Mouse (Mus musculus): Measurements from ENCODE around the gene Olfr800. TPM values are rescaled to one million over a fixed set of nuclear protein-coding genes. Genes with fewer than 3 reads are reported as not detected.

Gene Olfr800
- polyA plus RNA-seq (2012; ENCODE audit: low replicate concordance) = not detected in 2 replicates

GRCm38 (mm10) chr10:129657394-129657793 is at the start of gene Olfr800:
TSS of gene Olfr800 (plus strand) at chr10:129657694.

GRCm38 (mm10) chr10:129612470-129612869 is 45.0 kb upstream of the Olfr800 start, which contains the start of gene Olfr796:
TSS of gene Olfr796 (minus strand) at chr10:129612570.

DNA sequence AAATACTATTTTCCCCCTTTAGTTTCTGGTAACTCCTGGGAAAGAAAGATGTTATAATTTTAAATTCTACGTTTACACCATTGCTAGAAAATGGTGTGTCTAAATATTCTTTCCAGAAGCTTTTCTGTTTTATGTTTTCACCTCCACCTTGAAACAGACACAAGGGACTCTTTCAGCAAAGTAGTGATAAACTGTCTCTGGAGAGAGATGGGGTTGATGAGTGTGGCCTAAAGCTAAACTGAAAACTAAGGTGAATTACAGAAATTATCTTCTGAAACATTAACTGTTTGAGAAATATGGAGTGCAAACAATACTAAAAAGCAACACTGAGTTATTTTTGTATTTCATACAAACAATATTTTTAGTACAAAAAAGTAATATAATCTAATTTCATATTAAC is 29.7 kb upstream of the Olfr800 start, which contains the start of gene Olfr798:
Gene Olfr798, minus strand, starts transcription at position 101 of the 400 bp plus-strand sequence.

GRCm38 (mm10) chr10:129637184-129637583 is 20.3 kb upstream of the Olfr800 start, which contains the start of gene Olfr799:
TSS of gene Olfr799 (plus strand) at chr10:129637484.

DNA sequence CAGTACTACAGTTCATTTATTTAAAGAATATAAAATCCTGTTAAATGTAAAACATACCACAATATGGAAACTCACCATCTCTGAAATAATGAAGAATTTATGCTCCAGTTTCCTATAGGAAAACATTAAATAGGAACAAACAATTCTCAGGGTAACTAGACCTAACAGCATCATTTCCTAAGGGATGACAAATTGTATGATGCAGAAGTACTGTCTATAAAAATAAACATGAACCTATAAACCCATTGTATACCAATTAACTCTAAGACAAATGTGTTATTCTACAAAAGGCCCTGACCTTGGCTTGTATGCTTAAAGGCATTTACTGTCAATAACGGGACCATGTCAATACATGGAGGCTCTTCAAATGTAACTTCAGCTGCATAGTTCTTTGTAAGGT is 16.3 kb downstream of the Olfr800 start, which contains the start of gene Olfr801:
Gene Olfr801, minus strand, starts transcription at position 101 of the 400 bp plus-strand sequence.

DNA sequence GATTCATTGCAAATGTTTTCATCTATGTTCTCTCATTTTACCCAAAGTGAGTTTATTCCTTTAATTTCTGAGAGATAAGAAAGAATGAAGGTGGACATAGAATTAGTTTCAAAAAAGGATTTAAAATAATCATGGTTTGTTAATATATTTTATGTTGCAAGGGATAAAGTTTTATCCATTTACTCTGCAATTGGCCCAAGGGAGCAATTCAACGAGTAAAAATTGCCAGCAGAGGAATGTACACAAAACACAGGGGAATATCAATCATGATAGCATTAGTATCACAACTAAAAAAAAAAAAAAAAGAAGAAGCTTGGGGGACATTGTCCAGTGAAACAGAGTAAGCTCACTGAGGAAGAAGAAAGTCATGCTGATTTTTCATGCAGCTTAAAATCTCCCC is 30.6 kb downstream of the Olfr800 start, which contains the start of gene Olfr802:
Gene Olfr802, minus strand, starts transcription at position 101 of the 400 bp plus-strand sequence.

GRCm38 (mm10) chr10:129694186-129694585 is 36.7 kb downstream of the Olfr800 start, which contains the start of gene Olfr803:
TSS of gene Olfr803 (minus strand) at chr10:129694286.

DNA sequence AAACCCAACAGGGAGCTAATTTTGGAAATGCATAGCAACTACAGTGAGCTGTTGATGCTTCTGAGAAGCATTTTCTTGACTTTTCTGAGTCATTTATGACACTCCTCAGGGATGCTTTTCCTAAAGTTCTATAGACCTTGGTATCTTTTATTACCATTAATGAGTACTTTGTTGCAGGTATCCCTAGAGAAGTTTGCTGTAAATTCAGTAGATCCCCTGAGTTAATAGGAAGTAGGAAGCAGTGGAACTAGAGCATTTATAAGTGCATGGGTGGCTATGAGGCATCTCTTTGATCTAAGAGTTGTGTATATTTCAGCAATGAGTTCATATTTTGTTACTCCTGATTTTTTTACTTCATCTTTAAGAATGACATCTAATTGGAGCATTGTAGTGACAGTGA is 45.4 kb downstream of the Olfr800 start, which contains the start of gene Olfr804:
Gene Olfr804, plus strand, starts transcription at position 301 of the 400 bp plus-strand sequence.

Other genes with a start within 250 kb of the Olfr800 start
- not detected in 2 replicates for gene Olfr786, start 230.4 kb upstream of the Olfr800 start, polyA plus RNA-seq (2012; ENCODE audit: low replicate concordance)
- gene Olfr787, start 195.8 kb upstream of the Olfr800 start, polyA plus RNA-seq (2012; ENCODE audit: low replicate concordance) = not detected in 2 replicates
- not detected in 2 replicates for gene Olfr788, start 186.7 kb upstream of the Olfr800 start, polyA plus RNA-seq (2012; ENCODE audit: low replicate concordance)
- not detected in 2 replicates for gene Olfr789, start 172.9 kb upstream of the Olfr800 start, polyA plus RNA-seq (2012; ENCODE audit: low replicate concordance)
- not detected in 2 replicates for gene Olfr790, start 159.2 kb upstream of the Olfr800 start, polyA plus RNA-seq (2012; ENCODE audit: low replicate concordance)
- not detected in 2 replicates for gene Olfr791, start 135.9 kb upstream of the Olfr800 start, polyA plus RNA-seq (2012; ENCODE audit: low replicate concordance)
- not detected in 2 replicates for gene Olfr792, start 118.5 kb upstream of the Olfr800 start, polyA plus RNA-seq (2012; ENCODE audit: low replicate concordance)
- not detected in 2 replicates for gene Olfr794, start 90.0 kb upstream of the Olfr800 start, polyA plus RNA-seq (2012; ENCODE audit: low replicate concordance)
- gene Olfr796, start 45.1 kb upstream of the Olfr800 start, polyA plus RNA-seq (2012; ENCODE audit: low replicate concordance) = not detected in 2 replicates
- gene Olfr798, start 29.8 kb upstream of the Olfr800 start, polyA plus RNA-seq (2012; ENCODE audit: low replicate concordance) = not detected in 2 replicates
- not detected in 2 replicates for gene Olfr799, start 20.2 kb upstream of the Olfr800 start, polyA plus RNA-seq (2012; ENCODE audit: low replicate concordance)
- not detected in 2 replicates for gene Olfr801, start 16.2 kb downstream of the Olfr800 start, polyA plus RNA-seq (2012; ENCODE audit: low replicate concordance)
- gene Olfr802, start 30.5 kb downstream of the Olfr800 start, polyA plus RNA-seq (2012; ENCODE audit: low replicate concordance) = 0.15 TPM in 1 of 2 replicates, not detected in the other
- not detected in 2 replicates for gene Olfr803, start 36.6 kb downstream of the Olfr800 start, polyA plus RNA-seq (2012; ENCODE audit: low replicate concordance)
- not detected in 2 replicates for gene Olfr804, start 45.5 kb downstream of the Olfr800 start, polyA plus RNA-seq (2012; ENCODE audit: low replicate concordance)
- not detected in 2 replicates for gene Olfr805, start 71.7 kb downstream of the Olfr800 start, polyA plus RNA-seq (2012; ENCODE audit: low replicate concordance)
- gene Olfr806, start 84.2 kb downstream of the Olfr800 start, polyA plus RNA-seq (2012; ENCODE audit: low replicate concordance) = not detected in 2 replicates
- not detected in 2 replicates for gene Olfr807, start 100.1 kb downstream of the Olfr800 start, polyA plus RNA-seq (2012; ENCODE audit: low replicate concordance)
- gene Olfr808, start 107.8 kb downstream of the Olfr800 start, polyA plus RNA-seq (2012; ENCODE audit: low replicate concordance) = not detected in 2 replicates
- not detected in 2 replicates for gene Olfr809, start 116.9 kb downstream of the Olfr800 start, polyA plus RNA-seq (2012; ENCODE audit: low replicate concordance)
- not detected in 2 replicates for gene Olfr810, start 137.2 kb downstream of the Olfr800 start, polyA plus RNA-seq (2012; ENCODE audit: low replicate concordance)
- gene Olfr811, start 146.7 kb downstream of the Olfr800 start, polyA plus RNA-seq (2012; ENCODE audit: low replicate concordance) = not detected in 2 replicates
- gene Olfr812, start 188.4 kb downstream of the Olfr800 start, polyA plus RNA-seq (2012; ENCODE audit: low replicate concordance) = not detected in 2 replicates
- gene Olfr813, start 197.7 kb downstream of the Olfr800 start, polyA plus RNA-seq (2012; ENCODE audit: low replicate concordance) = not detected in 2 replicates
- gene Olfr814, start 222.2 kb downstream of the Olfr800 start, polyA plus RNA-seq (2012; ENCODE audit: low replicate concordance) = not detected in 2 replicates
- not detected in 2 replicates for gene Olfr815, start 248.2 kb downstream of the Olfr800 start, polyA plus RNA-seq (2012; ENCODE audit: low replicate concordance)

Measured in hematopoietic multipotent progenitor cell, adult 10-12 weeks (in vitro differentiated cells).